Mouse (Mus musculus): ENCODE results near the gene Scamp3.

Scamp3 gene

DNA sequence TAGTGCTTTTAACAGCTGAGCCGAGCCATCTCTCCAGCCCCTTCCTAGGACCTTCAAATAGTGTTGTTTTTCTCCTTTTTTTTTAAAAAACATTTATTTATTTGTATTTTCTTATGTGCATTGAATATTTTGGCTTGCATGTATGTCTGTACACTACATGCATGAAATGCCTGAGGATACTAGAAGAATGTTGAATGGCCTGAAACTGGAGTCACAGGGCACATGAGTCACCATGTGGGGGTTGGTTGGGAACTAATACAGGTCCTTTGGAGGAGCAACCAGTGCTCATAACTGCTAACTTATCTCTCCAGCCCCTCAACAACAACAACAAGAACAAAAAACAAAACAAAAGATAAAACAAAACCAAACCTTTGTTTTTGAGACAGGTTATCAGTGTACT is 14.2 kb upstream of the Scamp3 start:
- CTCF ChIA-PET: interaction anchor here (0.6 to 0.7 kb wide), 2 partner anchors 58 to 179 kb away, joined by 3 to 7 read pairs; no protein-coding TSS in a partner anchor

DNA sequence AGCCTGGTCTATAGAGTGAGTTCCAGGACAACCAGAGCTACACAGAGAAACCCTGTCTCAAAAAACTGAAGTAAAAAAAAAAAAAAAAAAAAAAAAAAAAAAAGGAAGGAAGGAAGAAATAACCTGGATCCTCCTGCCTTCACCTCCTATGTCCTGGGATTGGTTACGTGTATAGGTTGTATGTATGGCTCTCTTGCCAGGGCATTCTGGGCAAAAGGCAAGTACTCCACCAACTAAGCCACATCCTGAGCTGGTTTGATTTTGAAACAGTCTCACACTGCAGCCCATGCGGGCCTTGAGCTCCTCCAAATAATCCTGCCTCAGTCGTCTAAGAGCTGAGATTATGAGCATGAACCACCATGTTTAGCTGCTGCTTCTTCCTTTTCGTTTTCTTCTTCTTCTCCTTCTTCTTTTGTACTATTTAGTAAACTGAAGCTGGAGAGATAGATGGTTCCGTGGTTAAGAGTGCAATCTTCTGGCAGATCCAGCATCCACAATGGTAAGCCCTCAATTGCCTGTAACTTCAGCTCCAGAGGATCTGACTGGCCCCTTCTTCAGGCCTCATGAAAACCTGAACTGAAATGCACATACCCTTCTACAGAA is 13.5 kb upstream of the Scamp3 start:
- CTCF ChIA-PET: interaction anchor here (0.6 kb wide), 1 partner anchor 179 kb away, joined by 7 read pairs; no protein-coding TSS in a partner anchor

DNA sequence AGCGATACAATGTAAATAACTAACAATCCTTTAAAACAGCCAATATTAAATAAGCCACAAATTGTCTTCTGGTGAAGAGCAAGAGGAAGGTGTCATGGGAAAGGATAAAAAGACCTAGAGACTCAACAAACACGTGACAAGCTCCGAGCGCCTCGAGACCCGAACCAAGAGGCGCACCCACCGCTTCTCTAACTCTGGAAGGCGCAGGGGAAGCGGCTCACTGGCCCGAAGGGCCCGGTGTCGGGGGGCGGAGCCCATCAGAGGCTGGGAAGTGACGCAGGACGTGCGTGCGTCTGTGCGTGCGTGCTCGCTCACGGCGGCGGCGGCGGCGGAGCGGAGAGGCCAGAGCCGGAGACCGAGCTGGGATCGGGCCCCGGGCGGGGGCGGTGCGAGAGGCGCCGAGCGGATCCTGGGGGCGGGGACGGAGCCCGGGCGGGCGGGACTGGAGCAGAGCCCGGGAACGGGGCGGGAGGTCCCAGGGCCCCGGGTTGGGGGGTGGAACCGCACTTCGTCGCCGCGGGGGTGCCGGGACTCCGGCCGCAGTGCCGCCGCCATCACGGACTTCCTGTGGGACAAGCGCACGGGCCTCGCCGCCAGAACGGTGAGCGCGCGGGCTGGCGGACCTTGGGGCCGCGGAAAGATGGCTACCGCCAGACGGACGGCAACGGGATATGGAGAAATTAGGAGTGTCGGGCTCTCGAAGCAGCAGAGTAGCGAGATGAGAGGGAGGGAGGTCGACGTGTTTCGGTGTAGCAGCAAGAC is 12.6 kb upstream of the Scamp3 start, which contains the start of gene Clk2:
Clk2 (plus strand) TSS at position 290 of the 762 bp plus-strand sequence.
- CTCF ChIA-PET: interaction anchor here (0.7 kb wide), 1 partner anchor 163 kb away, joined by 5 read pairs; no protein-coding TSS in a partner anchor

- CTCF ChIA-PET: interaction anchor here (1.7 kb wide), 1 partner anchor 13 kb away, joined by 5 read pairs; no protein-coding TSS in a partner anchor
Measured at GRCm38 (mm10) chr3:89165268-89165870, 11.9 kb upstream of the Scamp3 start.

- CTCF ChIA-PET: interaction anchor here (1.7 kb wide), 1 partner anchor 11 kb away, joined by 5 read pairs; no protein-coding TSS in a partner anchor
Measured at GRCm38 (mm10) chr3:89166945-89167344, 10.3 kb upstream of the Scamp3 start.

- CTCF ChIA-PET: no interaction called here
Measured at GRCm38 (mm10) chr3:89174844-89175243, 2.4 kb upstream of the Scamp3 start.

- CTCF ChIA-PET: no interaction called here
Measured at GRCm38 (mm10) chr3:89175544-89175943, 1.7 kb upstream of the Scamp3 start.

DNA sequence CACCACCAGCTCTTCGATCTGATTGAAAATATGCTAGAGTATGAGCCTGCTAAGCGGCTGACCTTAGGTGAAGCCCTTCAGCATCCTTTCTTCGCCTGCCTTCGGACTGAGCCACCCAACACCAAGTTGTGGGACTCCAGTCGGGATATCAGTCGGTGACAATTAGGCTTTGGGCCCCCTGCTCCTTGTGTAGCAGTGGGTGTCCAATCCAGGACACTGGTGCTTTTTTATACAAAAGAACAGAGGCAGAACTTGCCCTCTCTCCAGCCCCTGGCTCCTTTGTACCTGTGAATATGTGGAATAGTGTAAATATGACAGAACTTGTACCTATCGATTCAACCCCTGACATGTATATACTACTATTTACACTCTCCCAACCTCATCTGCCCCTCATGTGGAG is 852 bp upstream of the Scamp3 start:
- CTCF ChIA-PET: no interaction called here

DNA sequence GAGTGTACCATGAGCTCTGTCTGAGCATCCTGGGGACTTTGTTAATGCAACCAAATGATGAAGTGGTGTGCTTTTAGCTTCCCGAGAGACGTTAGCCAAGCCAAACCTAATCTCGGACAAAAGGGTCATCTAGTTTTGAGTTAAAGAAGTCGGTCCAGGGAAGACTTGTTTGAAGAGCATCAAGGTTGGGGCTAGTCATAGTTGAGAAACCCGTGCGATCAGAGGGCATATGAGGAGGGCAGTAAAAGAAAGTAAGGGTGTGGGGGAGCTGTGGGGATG is 773 bp downstream of the Scamp3 start:
- CTCF ChIA-PET: interaction anchor here (1.1 kb wide), 2 partner anchors 12 to 13 kb away, joined by 3 to 5 read pairs; no protein-coding TSS in a partner anchor

DNA sequence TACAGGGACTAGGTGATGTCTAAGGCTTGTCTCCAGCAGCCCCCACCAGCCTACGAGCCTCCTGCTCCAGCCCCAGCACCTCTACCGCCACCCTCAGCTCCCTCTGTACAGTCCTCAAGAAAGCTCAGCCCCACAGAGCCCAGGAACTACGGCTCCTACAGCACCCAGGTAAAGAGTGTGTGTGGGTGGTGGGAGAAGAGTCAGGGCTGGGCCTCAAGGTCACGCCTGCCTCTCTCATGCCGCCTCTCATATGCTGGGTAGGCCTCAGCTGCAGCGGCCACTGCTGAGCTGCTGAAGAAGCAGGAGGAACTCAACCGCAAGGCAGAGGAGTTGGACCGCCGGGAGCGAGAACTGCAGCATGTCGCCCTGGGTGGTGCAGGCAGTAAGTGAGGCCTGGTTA is 1.8 kb downstream of the Scamp3 start:
- CTCF ChIA-PET: no interaction called here

DNA sequence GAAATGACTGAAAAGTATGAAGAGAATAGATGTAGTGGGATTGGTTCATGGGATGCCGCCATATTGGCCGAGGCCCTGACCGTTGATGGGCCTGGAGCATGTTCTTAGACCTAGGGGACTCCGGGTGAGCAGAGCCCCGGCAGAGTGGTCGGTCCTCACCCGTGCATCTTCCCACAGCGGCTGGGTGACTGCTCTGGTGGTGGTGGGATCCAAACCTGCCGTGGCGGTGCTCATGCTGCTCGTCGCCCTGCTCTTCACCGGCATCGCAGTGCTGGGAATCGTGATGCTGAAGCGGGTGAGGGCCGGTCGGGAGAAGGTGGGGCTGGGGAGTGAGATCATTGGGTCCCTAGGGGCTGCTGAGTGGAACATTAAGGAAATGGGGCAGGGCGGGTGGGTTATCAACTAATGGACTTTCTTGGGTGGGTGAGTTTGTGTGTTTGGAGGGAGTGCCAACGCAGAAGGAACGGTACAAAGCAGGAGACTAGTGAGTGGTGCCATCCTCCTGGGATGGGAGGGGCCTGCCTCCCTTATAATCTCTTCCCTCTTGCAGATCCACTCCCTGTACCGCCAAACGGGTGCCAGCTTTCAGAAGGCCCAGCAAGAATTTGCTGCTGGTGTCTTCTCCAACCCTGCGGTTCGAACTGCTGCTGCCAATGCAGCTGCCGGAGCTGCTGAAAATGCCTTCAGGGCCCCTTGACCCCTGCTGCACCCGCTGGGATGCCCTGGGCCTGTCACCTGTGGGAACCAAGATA is 4.7 kb downstream of the Scamp3 start:
- CTCF ChIA-PET: no interaction called here

- CTCF ChIA-PET: no interaction called here
Measured at GRCm38 (mm10) chr3:89182531-89183057, 5.3 kb downstream of the Scamp3 start.

GRCm38 (mm10) chr3:89183058-89183958 is 6.0 kb downstream of the Scamp3 start, which contains the start of gene Fam189b:
Gene Fam189b, plus strand, starts transcription at chr3:89183143.
- CTCF ChIA-PET: no interaction called here

DNA sequence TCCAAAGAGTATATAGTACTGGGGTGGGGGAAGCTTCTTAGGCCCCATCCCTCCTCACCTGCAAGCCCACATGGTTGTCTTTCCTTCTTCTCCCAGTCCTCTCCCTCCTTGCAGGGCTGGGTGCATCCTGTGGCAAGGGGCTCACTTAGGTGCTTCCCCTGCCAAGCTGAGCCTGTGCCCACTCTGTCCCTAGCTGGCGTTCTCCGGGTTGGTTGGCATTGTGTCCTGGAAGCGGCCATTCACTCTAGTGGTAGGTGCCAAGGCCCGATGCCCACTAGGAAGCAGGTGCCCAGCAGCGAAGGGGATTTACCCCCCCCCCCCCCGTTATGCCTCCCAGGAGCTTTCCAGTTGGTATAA is 6.7 kb downstream of the Scamp3 start:
- CTCF ChIA-PET: no interaction called here

DNA sequence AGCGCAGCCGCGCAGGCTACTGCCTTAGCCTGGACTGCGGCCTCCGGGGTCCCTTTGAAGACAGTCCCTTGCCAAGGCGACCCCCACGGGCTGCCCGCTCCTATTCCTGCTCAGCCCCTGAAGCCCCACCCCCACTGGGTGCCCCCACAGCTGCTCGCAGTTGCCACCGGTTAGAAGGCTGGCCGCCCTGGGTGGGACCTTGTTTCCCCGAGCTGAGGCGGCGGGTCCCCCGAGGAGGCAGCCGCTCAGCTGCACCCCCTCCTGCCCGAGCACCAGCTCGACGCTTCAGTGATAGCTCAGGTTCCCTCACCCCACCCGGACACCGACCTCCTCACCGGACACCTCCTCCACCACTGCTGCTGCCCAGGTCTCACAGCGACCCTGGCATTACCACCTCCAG is 9.9 kb downstream of the Scamp3 start:
- CTCF ChIA-PET: no interaction called here

- CTCF ChIA-PET: no interaction called here
Measured at GRCm38 (mm10) chr3:89187690-89188477, 10.6 kb downstream of the Scamp3 start.

- CTCF ChIA-PET: no interaction called here
Measured at GRCm38 (mm10) chr3:89188478-89188875, 11.2 kb downstream of the Scamp3 start.

DNA sequence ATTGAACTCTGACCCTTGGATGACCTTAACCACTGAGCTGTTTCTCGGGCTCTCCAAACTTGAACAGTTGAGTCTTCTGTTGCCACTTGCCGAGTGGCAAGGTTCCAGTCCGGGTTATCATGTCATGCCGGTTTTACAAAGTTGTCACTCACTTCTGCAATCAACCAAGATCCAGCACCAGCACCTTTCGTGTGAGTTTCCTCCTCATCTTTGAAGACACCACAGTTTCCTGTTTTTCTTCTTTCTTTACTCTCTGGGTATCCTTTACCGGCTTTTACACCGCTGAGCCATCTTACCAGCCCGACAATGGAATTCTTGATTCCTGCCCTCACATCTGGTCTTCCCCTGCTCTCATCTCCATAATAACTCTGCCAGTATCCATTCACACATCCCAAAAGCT is 13.2 kb downstream of the Scamp3 start:
- CTCF ChIA-PET: interaction anchor here (0.5 to 0.6 kb wide), 3 partner anchors 12 to 161 kb away, joined by 3 to 5 read pairs (median 4); partner anchors contain the start of gene Gba

GRCm38 (mm10) chr3:89193351-89193750 is 16.1 kb downstream of the Scamp3 start:
- CTCF ChIA-PET: no interaction called here

DNA sequence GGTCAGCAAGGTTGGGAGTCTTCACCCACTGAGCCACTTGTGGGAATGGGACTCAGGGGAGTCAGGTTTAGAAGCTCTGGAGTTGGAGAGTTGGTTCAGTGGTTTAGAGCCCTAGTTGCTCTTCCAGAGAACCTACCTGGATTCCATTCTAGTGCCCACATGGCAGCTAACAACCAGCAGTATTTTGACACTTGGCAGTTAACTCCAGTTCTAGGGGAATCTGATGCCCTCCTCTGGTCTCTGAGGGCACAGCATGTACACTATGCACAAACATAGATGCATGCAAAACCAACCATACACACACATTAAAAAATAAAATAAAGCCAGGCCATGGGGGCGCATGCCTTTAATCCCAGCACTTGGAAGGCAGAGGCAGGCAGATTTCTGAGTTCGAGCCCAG is 16.6 kb downstream of the Scamp3 start:
- CTCF ChIA-PET: interaction anchor here (1.0 kb wide), 1 partner anchor 21 kb away, joined by 3 read pairs; no protein-coding TSS in a partner anchor
